In the genomic region with DNA sequence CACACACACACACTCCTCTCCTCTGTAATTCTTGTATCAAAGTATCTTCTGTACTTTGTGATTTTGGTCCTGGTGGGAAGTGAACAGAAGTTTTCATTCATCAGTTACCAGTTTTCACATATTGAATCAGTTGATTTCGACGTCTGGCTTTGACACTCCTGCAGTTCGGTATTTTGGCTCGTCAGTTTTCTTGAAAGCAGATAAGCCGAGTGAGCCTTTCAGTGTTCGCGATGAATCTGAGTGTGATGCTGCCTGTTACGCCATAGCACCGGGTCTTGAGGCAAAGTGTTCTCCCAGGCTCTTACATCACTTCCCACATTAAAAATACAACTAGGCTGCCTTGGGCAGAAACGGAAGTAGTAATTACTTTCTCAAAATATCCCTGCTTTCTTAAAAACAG, we compare ENCODE assay signal across 8 mouse cellular contexts. TPM values are rescaled to one million over a fixed set of nuclear protein-coding genes. Genes with fewer than 3 reads are reported as not detected.
DNase-seq lines count a peak whose midpoint lies in the region; ATAC-seq and TF ChIP-seq lines count a peak whose summit lies in the region.
"Had no signal": no experiment of that assay in that cellular context is flagged by ENCODE, and none has a peak within 500 bp of the region (broad histone marks: within the 10 kb centered on the region; RNA-seq: fewer than 3 reads in every experiment).

No protein-coding gene starts in this region.

- H3K4me1 ChIP-seq in kidney, embryonic 15.5 days, result peaks cover 7% of the 10 kb centered on the region; the same call in 1 of the 2 replicates
- H3K4me1 ChIP-seq in forebrain, embryonic 16.5 days (replicated peaks; ENCODE audit: control insufficient read depth, insufficient read depth, low read length), result peaks cover 29% of the 10 kb centered on the region
- H3K4me1 ChIP-seq in midbrain, embryonic 12.5 days, result peaks cover 32% of the 10 kb centered on the region
- H3K4me1 ChIP-seq in cerebellum, adult 2 months (ENCODE audit: control insufficient read depth, insufficient read depth, low read length), result peaks cover 4% of the 10 kb centered on the region; the same call in 1 of the 2 replicates
- H3K4me1 ChIP-seq: megakaryocyte, embryonic 14.5 days had no signal

- 59% methylated on average over 10 of the region's 10 CpGs for WGBS in kidney, embryonic 15.5 days
- 19% methylated on average over 10 of the region's 10 CpGs for WGBS in forebrain, embryonic 16.5 days
- WGBS in midbrain, embryonic 12.5 days, result 40% methylated on average over 10 of the region's 10 CpGs
- 25% methylated on average over 10 of the region's 10 CpGs for WGBS in cerebellum, adult 2 months

- no peak for TF ChIP-seq CTCF in brain, embryonic 14.5 days (IDR thresholded peaks at IDR 0.05; ENCODE audit: borderline replicate concordance, extremely low read depth, insufficient read depth, insufficient read length)
- TF ChIP-seq CTCF in cerebellum, adult 2 months (IDR thresholded peaks at IDR 0.05; ENCODE audit: borderline replicate concordance, insufficient read depth, low read depth, low read length), result no peak

- no peak overlapping the region for H3K4me3 ChIP-seq in kidney, embryonic 15.5 days (replicated peaks)
- H3K4me3 ChIP-seq in forebrain, embryonic 16.5 days (replicated peaks; ENCODE audit: low read length), result peak overlapping the region; percentile 7; the same call in 1 of the 2 replicates
- no peak overlapping the region for H3K4me3 ChIP-seq in midbrain, embryonic 12.5 days
- no peak overlapping the region for H3K4me3 ChIP-seq in cerebellum, adult 2 months (replicated peaks; ENCODE audit: insufficient read depth, low read depth, low read length)
- H3K4me3 ChIP-seq: megakaryocyte, embryonic 14.5 days had no signal

- H3K27me3 ChIP-seq in kidney, embryonic 15.5 days, result no peaks in the 10 kb centered on the region
- H3K27me3 ChIP-seq in forebrain, embryonic 16.5 days (replicated peaks; ENCODE audit: control insufficient read depth, insufficient read depth, low read length), result no peaks in the 10 kb centered on the region
- no peaks in the 10 kb centered on the region for H3K27me3 ChIP-seq in midbrain, embryonic 12.5 days
- no peaks in the 10 kb centered on the region for H3K27me3 ChIP-seq in cerebellum, adult 2 months (ENCODE audit: control insufficient read depth, insufficient read depth, low read length)
- H3K27me3 ChIP-seq: megakaryocyte, embryonic 14.5 days had no signal

- H3K4me2 ChIP-seq in kidney, embryonic 15.5 days, result peak overlapping the region; percentile 21; the same call in 1 of the 2 replicates
- peak overlapping the region; percentile 44 for H3K4me2 ChIP-seq in forebrain, embryonic 16.5 days (ENCODE audit: low read length)
- H3K4me2 ChIP-seq in midbrain, embryonic 12.5 days (replicated peaks), result peak overlapping the region; percentile 8; the same call in 1 of the 2 replicates

- no peak for TF ChIP-seq POLR2A in brain, embryonic 14.5 days (IDR thresholded peaks at IDR 0.05; ENCODE audit: borderline replicate concordance, extremely low read depth, insufficient read depth, insufficient read length, poor library complexity, severe bottlenecking)
- TF ChIP-seq POLR2A in cerebellum, adult 2 months (IDR thresholded peaks at IDR 0.05; ENCODE audit: borderline replicate concordance, insufficient read depth, low read length), result no peak

- no peak for DNase-seq in kidney, adult 18-20 months
- DNase-seq in brain, embryonic 14.5 days (ENCODE audit: low read depth), result peak; percentile 82
- no peak for DNase-seq in cerebellum, adult 2 months
- DNase-seq in ovary, adult 18-20 months (ENCODE audit: low spot score), result no peak

- no peak overlapping the region for H3K27ac ChIP-seq in kidney, embryonic 15.5 days
- H3K27ac ChIP-seq in forebrain, embryonic 16.5 days (ENCODE audit: low read length), result no peak overlapping the region
- no peak overlapping the region; the same call in 1 of the 2 replicates for H3K27ac ChIP-seq in midbrain, embryonic 12.5 days (replicated peaks)
- no peak overlapping the region for H3K27ac ChIP-seq in cerebellum, adult 2 months (ENCODE audit: insufficient read depth, low read length)

- no peak for ATAC-seq in kidney, embryonic 15.5 days (replicated peaks; ENCODE audit: low FRiP score)
- ATAC-seq in forebrain, embryonic 16.5 days, result no peak; the same call in 1 of the 2 replicates
- ATAC-seq in midbrain, embryonic 12.5 days (ENCODE audit: low FRiP score, low read depth), result no peak

- H3K36me3 ChIP-seq in kidney, embryonic 15.5 days, result no peaks in the 10 kb centered on the region; the same call in 1 of the 2 replicates
- H3K36me3 ChIP-seq in forebrain, embryonic 16.5 days (ENCODE audit: control insufficient read depth, insufficient read depth), result no peaks in the 10 kb centered on the region
- H3K36me3 ChIP-seq in midbrain, embryonic 12.5 days, result no peaks in the 10 kb centered on the region

- H3K9me3 ChIP-seq in kidney, embryonic 15.5 days (replicated peaks), result no peaks in the 10 kb centered on the region
- H3K9me3 ChIP-seq in forebrain, embryonic 16.5 days (ENCODE audit: control insufficient read depth, low read length), result no peaks in the 10 kb centered on the region
- H3K9me3 ChIP-seq in midbrain, embryonic 12.5 days, result no peaks in the 10 kb centered on the region

- H3K9ac ChIP-seq in kidney, embryonic 15.5 days, result no peak overlapping the region
- no peak overlapping the region for H3K9ac ChIP-seq in forebrain, embryonic 16.5 days (replicated peaks; ENCODE audit: low read depth, low read length)
- no peak overlapping the region for H3K9ac ChIP-seq in midbrain, embryonic 12.5 days (replicated peaks)

RNA-seq across cellular contexts. Expression of a gene that starts 55.0 kb away (rescaled TPM):
- polyA plus RNA-seq in kidney, embryonic 15.5 days (2015; fragmentation: Nextera tagmentation; extraction: Ambion mirVana), result 9.8 and 12.7 TPM in 2 replicates
- polyA plus RNA-seq in brain, embryonic 14.5 days (2012; rRNA removed), result 1.2 and 1.4 TPM in 2 replicates
- polyA plus RNA-seq in forebrain, embryonic 16.5 days (2015; fragmentation: Nextera tagmentation; extraction: Ambion mirVana), result 0.24 and 0.60 TPM in 2 replicates
- 0.71 and 2.0 TPM in 2 replicates for polyA plus RNA-seq in midbrain, embryonic 12.5 days (2016; fragmentation: Nextera tagmentation; extraction: Ambion mirVana)
- polyA plus RNA-seq in cerebellum, adult 2 months (2012; rRNA removed), result 0.33 and 0.41 TPM in 2 replicates
